Mouse (Mus musculus) neural tube, embryonic 10.5 days (tissue): ENCODE measurements at regions not wholly inside any gene's neighbourhood (a gene's known extent, or its start where the extent isn't known, plus 50 kb on each side); places are given as distances from the start of the nearest gene placed in this dataset.
A peak's percentile ranks its signal among the peaks of the same experiment; 100 is the strongest.

Experiments
- DNase-seq: peaks from one replicate; pipeline ENCODE4 v3.0.0-alpha.2; 2017; ENCODE audit warnings: low spot score; ENCODE audit errors: extremely low spot score

- DNase-seq, result no peak
Measured at GRCm38 (mm10) chr5:55276265-55276837, 1278.1 kb downstream of the Stim2 start.

GRCm38 (mm10) chr5:55293301-55293700 lies 1295.0 kb downstream of the Stim2 start:
- DNase-seq, result no peak

- DNase-seq, result no peak
Measured at GRCm38 (mm10) chr5:55293978-55294377, 1295.7 kb downstream of the Stim2 start.

- no peak for DNase-seq
Measured at GRCm38 (mm10) chr5:55294781-55295180, 1296.5 kb downstream of the Stim2 start.

- no peak for DNase-seq
Measured at GRCm38 (mm10) chr5:55301538-55301937, 1303.2 kb downstream of the Stim2 start.

GRCm38 (mm10) chr5:55345968-55346367 lies 1347.7 kb downstream of the Stim2 start:
- DNase-seq, result no peak

GRCm38 (mm10) chr5:55355483-55355882 lies 1357.2 kb downstream of the Stim2 start:
- DNase-seq, result peak; percentile 15

GRCm38 (mm10) chr5:55374295-55374694 lies 1376.0 kb downstream of the Stim2 start:
- DNase-seq, result no peak

GRCm38 (mm10) chr5:55390846-55391245 lies 1392.5 kb downstream of the Stim2 start:
- no peak for DNase-seq

- DNase-seq, result no peak
Measured at GRCm38 (mm10) chr5:55395986-55396385, 1397.7 kb downstream of the Stim2 start.

GRCm38 (mm10) chr5:55416146-55416545 lies 1417.8 kb downstream of the Stim2 start:
- no peak for DNase-seq

- DNase-seq, result no peak
Measured at GRCm38 (mm10) chr5:55439158-55439557, 1440.9 kb downstream of the Stim2 start.

GRCm38 (mm10) chr5:55449064-55449463 lies 1450.8 kb downstream of the Stim2 start:
- no peak for DNase-seq
